In the genomic region with DNA sequence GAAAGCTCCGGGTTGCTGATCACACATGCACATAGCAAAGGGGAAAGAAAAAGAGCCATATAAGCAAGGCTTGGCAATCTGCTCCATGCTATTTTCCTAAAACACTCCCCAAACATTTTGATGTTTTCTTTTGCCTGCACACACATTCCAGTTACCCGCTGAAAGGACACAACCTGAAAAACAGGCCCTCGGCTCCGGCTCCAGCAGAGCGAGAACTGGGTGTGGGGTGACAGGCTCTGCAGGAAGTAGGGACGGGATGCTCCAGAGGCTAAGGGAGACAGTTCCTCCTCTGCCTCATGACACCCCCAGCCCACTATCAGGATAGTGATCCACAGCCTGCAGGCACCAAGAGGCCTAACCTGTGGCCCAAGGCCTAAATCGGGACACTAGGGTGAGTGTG, we compare ENCODE assay signal across 16 mouse cellular contexts. TPM values are rescaled to one million over a fixed set of nuclear protein-coding genes. Genes with fewer than 3 reads are reported as not detected.
DNase-seq lines count a peak whose midpoint lies in the region; ATAC-seq and TF ChIP-seq lines count a peak whose summit lies in the region.
"Had no signal": no experiment of that assay in that cellular context is flagged by ENCODE, and none has a peak within 500 bp of the region (broad histone marks: within the 10 kb centered on the region; RNA-seq: fewer than 3 reads in every experiment).

No protein-coding gene starts in this region.

- peaks cover 34% of the 10 kb centered on the region for H3K36me3 ChIP-seq in limb, embryonic 14.5 days (ENCODE audit: control insufficient read depth, insufficient read depth, low read length)
- H3K36me3 ChIP-seq in limb, embryonic 10.5 days, result peaks cover 81% of the 10 kb centered on the region
- peaks cover 21% of the 10 kb centered on the region; the same call in 1 of the 2 replicates for H3K36me3 ChIP-seq in hindbrain, embryonic 14.5 days (replicated peaks; ENCODE audit: control insufficient read depth, insufficient read depth)
- H3K36me3 ChIP-seq in kidney, embryonic 16.5 days (ENCODE audit: insufficient read depth, low read length), result peaks cover 16% of the 10 kb centered on the region
- no peaks in the 10 kb centered on the region for H3K36me3 ChIP-seq in stomach, embryonic 16.5 days (ENCODE audit: control insufficient read depth, insufficient read depth, low read length)

- H3K4me1 ChIP-seq in limb, embryonic 14.5 days (ENCODE audit: control insufficient read depth, insufficient read depth, low read length), result peaks cover 32% of the 10 kb centered on the region
- peaks cover 91% of the 10 kb centered on the region for H3K4me1 ChIP-seq in limb, embryonic 10.5 days
- peaks cover 64% of the 10 kb centered on the region for H3K4me1 ChIP-seq in hindbrain, embryonic 14.5 days (replicated peaks; ENCODE audit: control insufficient read depth, insufficient read depth, low read length)
- H3K4me1 ChIP-seq in kidney, embryonic 16.5 days (ENCODE audit: insufficient read depth, low read length), result peaks cover 94% of the 10 kb centered on the region
- H3K4me1 ChIP-seq in stomach, embryonic 16.5 days (ENCODE audit: control insufficient read depth, insufficient read depth, low read length), result peaks cover 52% of the 10 kb centered on the region

- 58% methylated on average over 7 of the region's 7 CpGs for WGBS in limb, embryonic 14.5 days
- 72% methylated on average over 7 of the region's 7 CpGs for WGBS in limb, embryonic 10.5 days
- WGBS in hindbrain, embryonic 14.5 days, result 71% methylated on average over 7 of the region's 7 CpGs
- WGBS in kidney, embryonic 16.5 days, result 22% methylated on average over 7 of the region's 7 CpGs
- WGBS in stomach, embryonic 16.5 days, result 68% methylated on average over 7 of the region's 7 CpGs

- H3K27ac ChIP-seq in limb, embryonic 14.5 days (replicated peaks; ENCODE audit: low read depth, low read length), result no peak overlapping the region
- no peak overlapping the region for H3K27ac ChIP-seq in limb, embryonic 10.5 days
- H3K27ac ChIP-seq in hindbrain, embryonic 14.5 days, result 0 out of 2 replicates have a peak overlapping the region, but pooled peaks have one; percentile 32
- peak overlapping the region; percentile 80 for H3K27ac ChIP-seq in kidney, embryonic 16.5 days (ENCODE audit: low read length)
- H3K27ac ChIP-seq in stomach, embryonic 16.5 days (ENCODE audit: low read length), result peak overlapping the region; percentile 36; the same call in 1 of the 2 replicates
- H3K27ac ChIP-seq: limb, embryonic 12.5 days had no signal

- no peaks in the 10 kb centered on the region for H3K27me3 ChIP-seq in limb, embryonic 14.5 days (ENCODE audit: control insufficient read depth, insufficient read depth, low read length)
- no peaks in the 10 kb centered on the region for H3K27me3 ChIP-seq in limb, embryonic 10.5 days (ENCODE audit: low read depth, poor library complexity, severe bottlenecking)
- H3K27me3 ChIP-seq in hindbrain, embryonic 14.5 days (ENCODE audit: control insufficient read depth, insufficient read depth, low read length), result no peaks in the 10 kb centered on the region
- no peaks in the 10 kb centered on the region for H3K27me3 ChIP-seq in kidney, embryonic 16.5 days (ENCODE audit: insufficient read depth, low read length)
- no peaks in the 10 kb centered on the region for H3K27me3 ChIP-seq in stomach, embryonic 16.5 days (ENCODE audit: control insufficient read depth, insufficient read depth, low read length)
- H3K27me3 ChIP-seq: heart, embryonic 12.5 days; limb, embryonic 12.5 days had no signal

- no peaks in the 10 kb centered on the region for H3K9me3 ChIP-seq in limb, embryonic 14.5 days (ENCODE audit: control insufficient read depth, low read length)
- H3K9me3 ChIP-seq in limb, embryonic 10.5 days (replicated peaks), result no peaks in the 10 kb centered on the region
- no peaks in the 10 kb centered on the region for H3K9me3 ChIP-seq in hindbrain, embryonic 14.5 days (ENCODE audit: control insufficient read depth, low read length)
- no peaks in the 10 kb centered on the region for H3K9me3 ChIP-seq in kidney, embryonic 16.5 days (ENCODE audit: low read length)
- no peaks in the 10 kb centered on the region for H3K9me3 ChIP-seq in stomach, embryonic 16.5 days (replicated peaks; ENCODE audit: control insufficient read depth, low read length)
- H3K9me3 ChIP-seq: heart, embryonic 12.5 days; limb, embryonic 12.5 days had no signal

- DNase-seq in limb, embryonic 14.5 days (ENCODE audit: low spot score), result peak; percentile 14
- DNase-seq in limb, embryonic 10.5 days (ENCODE audit: low spot score), result no peak
- DNase-seq in hindbrain, embryonic 14.5 days (ENCODE audit: low spot score), result no peak
- no peak for DNase-seq in B cell, adult 2 months
- DNase-seq in left cerebral cortex, postnatal 14 days (ENCODE audit: low spot score in 2 of 2), result no peak
- DNase-seq: cerebellum, adult 8-10 months; embryo, embryonic 11 days; gastrocnemius, postnatal 14 days; layer of hippocampus, adult 9-11 months; lung, adult 2 months had no signal

- no peak for ATAC-seq in limb, embryonic 14.5 days (ENCODE audit: low FRiP score, low read depth)
- ATAC-seq in hindbrain, embryonic 14.5 days (ENCODE audit: low FRiP score), result no peak
- ATAC-seq in kidney, embryonic 16.5 days (ENCODE audit: low FRiP score, low TSS enrichment), result 0 out of 2 replicates have a peak, but pooled peaks have one; percentile 40
- ATAC-seq in stomach, embryonic 16.5 days (ENCODE audit: insufficient read depth, low FRiP score), result no peak
- ATAC-seq: CD4-positive, CD25-positive, alpha-beta regulatory T cell, adult 4 months had no signal

- TF ChIP-seq POLR2A in limb, embryonic 14.5 days (IDR thresholded peaks at IDR 0.05; ENCODE audit: borderline replicate concordance, extremely low read depth, insufficient read depth, insufficient read length), result no peak

- no peak overlapping the region for H3K9ac ChIP-seq in limb, embryonic 14.5 days (ENCODE audit: low read depth, low read length, severe bottlenecking)
- no peak overlapping the region for H3K9ac ChIP-seq in hindbrain, embryonic 14.5 days
- no peak overlapping the region for H3K9ac ChIP-seq in kidney, embryonic 16.5 days (replicated peaks; ENCODE audit: low read length)
- H3K9ac ChIP-seq in stomach, embryonic 16.5 days (ENCODE audit: low read length), result no peak overlapping the region
- H3K9ac ChIP-seq: heart, embryonic 12.5 days; limb, embryonic 12.5 days had no signal

- no peak overlapping the region for H3K4me2 ChIP-seq in limb, embryonic 14.5 days (replicated peaks; ENCODE audit: low read depth, low read length, severe bottlenecking)
- no peak overlapping the region for H3K4me2 ChIP-seq in hindbrain, embryonic 14.5 days (replicated peaks)
- no peak overlapping the region for H3K4me2 ChIP-seq in kidney, embryonic 16.5 days (replicated peaks; ENCODE audit: low read depth, low read length)
- H3K4me2 ChIP-seq in stomach, embryonic 16.5 days (ENCODE audit: low read depth, low read length), result no peak overlapping the region
- H3K4me2 ChIP-seq: heart, embryonic 12.5 days; limb, embryonic 12.5 days had no signal

- H3K4me3 ChIP-seq in limb, embryonic 14.5 days (replicated peaks; ENCODE audit: low read length), result no peak overlapping the region
- H3K4me3 ChIP-seq in limb, embryonic 10.5 days, result no peak overlapping the region
- H3K4me3 ChIP-seq in hindbrain, embryonic 14.5 days (replicated peaks; ENCODE audit: low read length), result no peak overlapping the region
- no peak overlapping the region for H3K4me3 ChIP-seq in kidney, embryonic 16.5 days (ENCODE audit: low read length)
- no peak overlapping the region for H3K4me3 ChIP-seq in stomach, embryonic 16.5 days (replicated peaks; ENCODE audit: low read length)
- H3K4me3 ChIP-seq: heart, embryonic 12.5 days; limb, embryonic 12.5 days; myocyte had no signal

- intact Hi-C loops in left cerebral cortex, postnatal 14 days (cut with DNase I), result no loop called here

RNA-seq across cellular contexts. Expression of gene Msi2, which starts 32.3 kb away (rescaled TPM):
- polyA plus RNA-seq in limb, embryonic 14.5 days (2012; rRNA removed), result 36.5 and 45.3 TPM in 2 replicates
- 13.9 and 14.8 TPM in 2 replicates for polyA plus RNA-seq in limb, embryonic 14.5 days (2014; fragmentation: Nextera tagmentation; extraction: Ambion mirVana)
- polyA plus RNA-seq in limb, embryonic 10.5 days (2016; fragmentation: Nextera tagmentation; extraction: Ambion mirVana), result 16.8 and 18.1 TPM in 2 replicates
- polyA plus RNA-seq in hindbrain, embryonic 14.5 days (2014; fragmentation: Nextera tagmentation; extraction: Ambion mirVana), result 22.4 and 26.5 TPM in 2 replicates
- 24.3 and 30.0 TPM in 2 replicates for polyA plus RNA-seq in kidney, embryonic 16.5 days (2015; fragmentation: Nextera tagmentation; extraction: Ambion mirVana)
- 11.5 and 11.7 TPM in 2 replicates for polyA plus RNA-seq in stomach, embryonic 16.5 days (2015; fragmentation: Nextera tagmentation; extraction: Ambion mirVana)
- 100 to 1,000 TPM in 1 of 2 experiments, 10 to 100 TPM in 1; 97.8 to 103 TPM for total RNA-seq in left cerebral cortex, postnatal 14 days (2021)

Comparison
In these comparisons a context has a peak if more than half of its experiments do, and no peak if none do; other contexts are left out.
1. H3K27ac ChIP-seq: peak in hindbrain, embryonic 14.5 days (single experiment), kidney, embryonic 16.5 days (single experiment) and stomach, embryonic 16.5 days (single experiment); none in limb, embryonic 14.5 days (single experiment) and limb, embryonic 10.5 days (single experiment).